Mouse (Mus musculus) liver, embryonic 13.5 days (tissue): ENCODE data around the gene Eif5b. TPM values are rescaled to one million over a fixed set of nuclear protein-coding genes. Genes with fewer than 3 reads are reported as not detected.
"Not testable (repeated sequence)": the region's sequence is repeated elsewhere in the genome, so short reads cannot be mapped to it uniquely, and the experiment has no call there.

Experiments
- ATAC-seq: fragments of 200-750 bp; cut with Nextera tagmentation; 2 replicates; pipeline ENCODE4 v1.8.0; 2017; ENCODE audit warnings: low read depth, mild to moderate bottlenecking, moderate number of reproducible peaks, moderate library complexity
- DNase-seq: peaks from one replicate; pipeline ENCODE4 v3.0.0; 2022
- H3K27ac ChIP-seq: fragments of 300-500 bp; sonication (generic); 2 replicates; pipeline ENCODE4 v1.5.1; 2015; ENCODE audit warnings: moderate library complexity, mild to moderate bottlenecking, inconsistent platforms
- H3K27me3 ChIP-seq: fragments of 300-500 bp; sonication (generic); 2 replicates; pipeline ENCODE4 v1.6.1; 2015; ENCODE audit warnings: mild to moderate bottlenecking, inconsistent platforms
- H3K36me3 ChIP-seq: fragments of 300-500 bp; sonication (generic); 2 replicates; pipeline ENCODE4 v1.6.1; 2015; ENCODE audit warnings: mild to moderate bottlenecking, inconsistent platforms
- H3K4me1 ChIP-seq: fragments of 300-500 bp; sonication (generic); replicated peaks from 2 replicates; pipeline ENCODE4 v1.6.1; 2015; ENCODE audit warnings: inconsistent platforms
- H3K4me2 ChIP-seq: fragments of 300-500 bp; sonication (generic); 2 replicates; pipeline ENCODE4 v1.6.1; 2015; ENCODE audit warnings: inconsistent platforms, mild to moderate bottlenecking, moderate library complexity
- H3K4me3 ChIP-seq: fragments of 300-500 bp; sonication (generic); replicated peaks from 2 replicates; pipeline ENCODE4 v1.5.1; 2015; ENCODE audit warnings: mild to moderate bottlenecking, inconsistent platforms
- H3K9ac ChIP-seq: fragments of 300-500 bp; sonication (generic); 2 replicates; pipeline ENCODE4 v1.6.1; 2015; ENCODE audit warnings: mild to moderate bottlenecking, inconsistent platforms
- H3K9me3 ChIP-seq: fragments of 300-500 bp; sonication (generic); replicated peaks from 2 replicates; pipeline ENCODE4 v1.6.1; 2016; ENCODE audit warnings: inconsistent platforms
- WGBS: fragments of 180-500 bp; shearing (Covaris S2); methylation state at CpG from one replicate; pipeline ENCODE4 v1.1.7; 2015; ENCODE audit not compliant: insufficient replicate concordance; 5-methylcytosine and 5-hydroxymethylcytosine counted together
- polyA plus RNA-seq: library from polyadenylated mRNA; unstranded; fragments of >200 nt; fragmentation: Nextera tagmentation; extraction: Ambion mirVana; gene quantifications from 2 replicates; pipeline ENCODE4 v1.2.1, GENCODE M21; 2015

Eif5b gene
- 25.1 and 28.3 TPM in 2 replicates for polyA plus RNA-seq

GRCm38 (mm10) chr1:37997867-37998266 lies at the start of gene Eif5b, which contains the start of gene Txndc9:
Eif5b (plus strand) TSS chr1:37998010.
Txndc9 (minus strand) TSS chr1:37997893.
- Histone ChIP-seq H3K4me1 (peaks cover 49% of the 10 kb centered on the region), H3K9me3 (no peaks in the 10 kb centered on the region), H3K4me2 (peak within 1 kb of the TSS; percentile 81), H3K9ac (peak within 1 kb of the TSS; percentile 97), H3K36me3 (peaks cover 32% of the 10 kb centered on the region), H3K4me3 (peak within 1 kb of the TSS; percentile 99), H3K27me3 (no peaks in the 10 kb centered on the region), H3K27ac (peak within 1 kb of the TSS; percentile 92)
- under 1% methylated on average over 50 of the region's 50 CpGs for WGBS
- peak; percentile 88 for ATAC-seq
- peak; percentile 93 for DNase-seq

GRCm38 (mm10) chr1:37948906-37949305 lies 48.9 kb upstream of the Eif5b start:
- Histone ChIP-seq H3K36me3 (no peaks in the 10 kb centered on the region), H3K27me3 (no peaks in the 10 kb centered on the region), H3K4me2 (no peak overlapping the region), H3K9ac (no peak overlapping the region), H3K27ac (no peak overlapping the region), H3K4me1 (no peaks in the 10 kb centered on the region), H3K4me3 (no peak overlapping the region), H3K9me3 (no peaks in the 10 kb centered on the region)
- DNase-seq (no peak), ATAC-seq (no peak)
- WGBS: 56% methylated on average over 2 of the region's 2 CpGs

- Histone ChIP-seq H3K9ac (no peak overlapping the region), H3K4me3 (no peak overlapping the region), H3K27ac (no peak overlapping the region), H3K27me3 (no peaks in the 10 kb centered on the region), H3K9me3 (no peaks in the 10 kb centered on the region), H3K4me2 (no peak overlapping the region), H3K36me3 (no peaks in the 10 kb centered on the region), H3K4me1 (no peaks in the 10 kb centered on the region)
- no peak for DNase-seq
- 57% methylated on average over 7 of the region's 7 CpGs for WGBS
- ATAC-seq: no peak
Measured at GRCm38 (mm10) chr1:37954786-37955185, 43.0 kb upstream of the Eif5b start.

- no peaks in the 10 kb centered on the region for H3K36me3 ChIP-seq
- 75% methylated on average over 2 of the region's 2 CpGs for WGBS
- no peak for ATAC-seq
Measured at GRCm38 (mm10) chr1:37955251-37955650, 42.6 kb upstream of the Eif5b start.

GRCm38 (mm10) chr1:37956690-37957431 lies 40.9 kb upstream of the Eif5b start:
- Histone ChIP-seq H3K27ac (no peak overlapping the region), H3K27me3 (no peaks in the 10 kb centered on the region), H3K9me3 (no peaks in the 10 kb centered on the region), H3K4me2 (no peak overlapping the region), H3K4me1 (no peaks in the 10 kb centered on the region), H3K9ac (no peak overlapping the region), H3K4me3 (no peak overlapping the region), H3K36me3 (no peaks in the 10 kb centered on the region)
- WGBS: 14% methylated on average over 3 of the region's 3 CpGs
- ATAC-seq (no peak), DNase-seq (no peak)

More at GRCm38 (mm10) chr1:37955251-37955650, 42.6 kb upstream of the Eif5b start:
- H3K4me2 ChIP-seq: no peak overlapping the region
- no peaks in the 10 kb centered on the region for H3K9me3 ChIP-seq
- no peaks in the 10 kb centered on the region for H3K4me1 ChIP-seq
- no peak for DNase-seq
- no peak overlapping the region for H3K4me3 ChIP-seq
- no peaks in the 10 kb centered on the region for H3K27me3 ChIP-seq
- H3K27ac ChIP-seq: no peak overlapping the region
- no peak overlapping the region for H3K9ac ChIP-seq

GRCm38 (mm10) chr1:37957659-37958058 lies 40.2 kb upstream of the Eif5b start, which contains the start of gene Lyg1:
Lyg1 (minus strand) TSS chr1:37957759.
- Histone ChIP-seq H3K4me3 (no peak within 1 kb of the TSS), H3K27me3 (no peaks in the 10 kb centered on the region), H3K9ac (no peak within 1 kb of the TSS), H3K9me3 (no peaks in the 10 kb centered on the region), H3K36me3 (no peaks in the 10 kb centered on the region), H3K4me2 (no peak within 1 kb of the TSS), H3K27ac (no peak within 1 kb of the TSS), H3K4me1 (no peaks in the 10 kb centered on the region)
- ATAC-seq (no peak), DNase-seq (no peak)
- WGBS: 51% methylated on average over 5 of the region's 5 CpGs

GRCm38 (mm10) chr1:37958516-37958915 lies 39.3 kb upstream of the Eif5b start:
- Histone ChIP-seq H3K27ac (no peak overlapping the region), H3K9me3 (no peaks in the 10 kb centered on the region), H3K36me3 (no peaks in the 10 kb centered on the region), H3K27me3 (no peaks in the 10 kb centered on the region), H3K4me1 (no peaks in the 10 kb centered on the region), H3K4me2 (no peak overlapping the region), H3K9ac (no peak overlapping the region), H3K4me3 (no peak overlapping the region)
- ATAC-seq (no peak), DNase-seq (no peak)
- 44% methylated on average over 2 of the region's 2 CpGs for WGBS

GRCm38 (mm10) chr1:37959486-37959885 lies 38.3 kb upstream of the Eif5b start:
- WGBS: 65% methylated on average over 5 of the region's 5 CpGs
- Histone ChIP-seq H3K9me3 (no peaks in the 10 kb centered on the region), H3K27me3 (no peaks in the 10 kb centered on the region), H3K4me3 (no peak overlapping the region), H3K36me3 (no peaks in the 10 kb centered on the region), H3K27ac (no peak overlapping the region), H3K4me1 (no peaks in the 10 kb centered on the region), H3K9ac (no peak overlapping the region), H3K4me2 (no peak overlapping the region)
- ATAC-seq (no peak), DNase-seq (no peak)

GRCm38 (mm10) chr1:37965571-37965970 lies 32.2 kb upstream of the Eif5b start:
- Histone ChIP-seq H3K27me3 (no peaks in the 10 kb centered on the region), H3K9ac (no peak overlapping the region), H3K27ac (no peak overlapping the region), H3K4me2 (no peak overlapping the region), H3K4me1 (no peaks in the 10 kb centered on the region), H3K36me3 (no peaks in the 10 kb centered on the region), H3K4me3 (no peak overlapping the region), H3K9me3 (no peaks in the 10 kb centered on the region)
- WGBS: 62% methylated on average over 10 of the region's 10 CpGs
- DNase-seq (no peak), ATAC-seq (no peak)

- Histone ChIP-seq H3K4me3 (no peak overlapping the region), H3K4me1 (no peaks in the 10 kb centered on the region), H3K27me3 (no peaks in the 10 kb centered on the region), H3K9ac (no peak overlapping the region), H3K9me3 (no peaks in the 10 kb centered on the region), H3K36me3 (no peaks in the 10 kb centered on the region), H3K4me2 (no peak overlapping the region), H3K27ac (no peak overlapping the region)
- 69% methylated on average over 6 of the region's 6 CpGs for WGBS
- ATAC-seq (no peak), DNase-seq (no peak)
Measured at GRCm38 (mm10) chr1:37968746-37969145, 29.1 kb upstream of the Eif5b start.

GRCm38 (mm10) chr1:37971520-37971919 lies 26.3 kb upstream of the Eif5b start:
- WGBS: 36% methylated on average over 4 of the region's 4 CpGs
- no peak overlapping the region for H3K9ac ChIP-seq
- H3K36me3 ChIP-seq: no peaks in the 10 kb centered on the region
- no peaks in the 10 kb centered on the region for H3K4me1 ChIP-seq
- no peak for DNase-seq
- no peak overlapping the region for H3K27ac ChIP-seq
- no peaks in the 10 kb centered on the region for H3K27me3 ChIP-seq
- no peak for ATAC-seq
- H3K4me3 ChIP-seq: no peak overlapping the region
- H3K9me3 ChIP-seq: no peaks in the 10 kb centered on the region
- H3K4me2 ChIP-seq: no peak overlapping the region

GRCm38 (mm10) chr1:37976666-37977065 lies 21.1 kb upstream of the Eif5b start:
- not testable (repeated sequence) for H3K36me3 ChIP-seq, H3K4me1 ChIP-seq, H3K9me3 ChIP-seq, H3K27me3 ChIP-seq, H3K4me3 ChIP-seq, H3K9ac ChIP-seq, ATAC-seq, H3K4me2 ChIP-seq, DNase-seq, H3K27ac ChIP-seq
- 65% methylated on average over 9 of the region's 9 CpGs for WGBS
